Mouse (Mus musculus): Measurements from ENCODE around the gene Sema3g. TPM values are rescaled to one million over a fixed set of nuclear protein-coding genes. Genes with fewer than 3 reads are reported as not detected.

Gene Sema3g
- polyA plus RNA-seq, 1 experiment: 38.8 TPM

GRCm38 (mm10) chr14:31251084-31251604, 33.5 kb downstream of the Sema3g start, which contains the start of the genes Phf7 and Bap1:
Gene Phf7 (minus strand): TSS chr14:31251317.
Gene Bap1 (plus strand): TSS chr14:31251450.
- peaks cover 4% of the 10 kb centered on the region; the same call in 1 of the 2 replicates for H3K36me3 ChIP-seq (ENCODE audit: control insufficient read depth, insufficient read depth, low read length)
- H3K4me3 ChIP-seq (ENCODE audit: insufficient read depth, low read depth, low read length): peak within 1 kb of the TSS; percentile 98
- H3K27me3 ChIP-seq (replicated peaks; ENCODE audit: control insufficient read depth, insufficient read depth, low read length): no peaks in the 10 kb centered on the region
- DNase-seq: peak; percentile 96
- H3K27ac ChIP-seq (ENCODE audit: insufficient read depth, low read depth, low read length): peak within 1 kb of the TSS; percentile 99
- H3K4me1 ChIP-seq (ENCODE audit: control insufficient read depth, insufficient read depth, low read length): peaks cover 9% of the 10 kb centered on the region; the same call in 1 of the 2 replicates
- TF ChIP-seq POLR2A (IDR thresholded peaks at IDR 0.05; ENCODE audit: low read depth, low read length) (peak; percentile 56), CTCF (conservative IDR thresholded peaks at IDR 0.05; ENCODE audit: insufficient read depth, insufficient read length, low read depth, low read length) (no peak)
- under 1% methylated on average over 75 of the region's 75 CpGs for WGBS

GRCm38 (mm10) chr14:31251626-31252025, 34.0 kb downstream of the Sema3g start:
- TF ChIP-seq CTCF (conservative IDR thresholded peaks at IDR 0.05; ENCODE audit: insufficient read depth, insufficient read length, low read depth, low read length) (no peak), POLR2A (IDR thresholded peaks at IDR 0.05; ENCODE audit: low read depth, low read length) (no peak)
- 1% methylated on average over 18 of the region's 18 CpGs for WGBS
- Histone ChIP-seq H3K27me3 (replicated peaks; ENCODE audit: control insufficient read depth, insufficient read depth, low read length) (no peaks in the 10 kb centered on the region), H3K4me1 (ENCODE audit: control insufficient read depth, insufficient read depth, low read length) (peaks cover 9% of the 10 kb centered on the region; the same call in 1 of the 2 replicates), H3K27ac (ENCODE audit: insufficient read depth, low read depth, low read length) (peak overlapping the region; percentile 74), H3K4me3 (ENCODE audit: insufficient read depth, low read depth, low read length) (peak overlapping the region; percentile 98), H3K36me3 (ENCODE audit: control insufficient read depth, insufficient read depth, low read length) (peaks cover 4% of the 10 kb centered on the region; the same call in 1 of the 2 replicates)
- DNase-seq: no peak

GRCm38 (mm10) chr14:31252091-31252490, 34.4 kb downstream of the Sema3g start:
- 78% methylated on average over 5 of the region's 5 CpGs for WGBS
- no peak for DNase-seq
- H3K4me3 ChIP-seq (ENCODE audit: insufficient read depth, low read depth, low read length): peak overlapping the region; percentile 98
- H3K4me1 ChIP-seq (ENCODE audit: control insufficient read depth, insufficient read depth, low read length): peaks cover 9% of the 10 kb centered on the region; the same call in 1 of the 2 replicates
- peaks cover 4% of the 10 kb centered on the region; the same call in 1 of the 2 replicates for H3K36me3 ChIP-seq (ENCODE audit: control insufficient read depth, insufficient read depth, low read length)
- TF ChIP-seq POLR2A (IDR thresholded peaks at IDR 0.05; ENCODE audit: low read depth, low read length) (no peak), CTCF (conservative IDR thresholded peaks at IDR 0.05; ENCODE audit: insufficient read depth, insufficient read length, low read depth, low read length) (no peak)
- H3K27ac ChIP-seq (ENCODE audit: insufficient read depth, low read depth, low read length): no peak overlapping the region
- no peaks in the 10 kb centered on the region for H3K27me3 ChIP-seq (replicated peaks; ENCODE audit: control insufficient read depth, insufficient read depth, low read length)

- TF ChIP-seq CTCF (conservative IDR thresholded peaks at IDR 0.05; ENCODE audit: insufficient read depth, insufficient read length, low read depth, low read length) (no peak), POLR2A (IDR thresholded peaks at IDR 0.05; ENCODE audit: low read depth, low read length) (no peak)
- Histone ChIP-seq H3K4me1 (ENCODE audit: control insufficient read depth, insufficient read depth, low read length) (peaks cover 12% of the 10 kb centered on the region; the same call in 1 of the 2 replicates), H3K27ac (ENCODE audit: insufficient read depth, low read depth, low read length) (peak overlapping the region; percentile 24), H3K36me3 (ENCODE audit: control insufficient read depth, insufficient read depth, low read length) (peaks cover 4% of the 10 kb centered on the region; the same call in 1 of the 2 replicates), H3K4me3 (ENCODE audit: insufficient read depth, low read depth, low read length) (no peak overlapping the region), H3K27me3 (replicated peaks; ENCODE audit: control insufficient read depth, insufficient read depth, low read length) (no peaks in the 10 kb centered on the region)
- 67% methylated on average over 14 of the region's 14 CpGs for WGBS
- DNase-seq: peak; percentile 85
These were observed 40.9 kb downstream of the Sema3g start for GRCm38 (mm10) chr14:31258476-31259050.

GRCm38 (mm10) chr14:31260374-31260773, 42.7 kb downstream of the Sema3g start:
- H3K27ac ChIP-seq (ENCODE audit: insufficient read depth, low read depth, low read length): no peak overlapping the region
- DNase-seq: no peak
- WGBS: 95% methylated on average over 4 of the region's 4 CpGs
- H3K4me1 ChIP-seq (ENCODE audit: control insufficient read depth, insufficient read depth, low read length): peaks cover 12% of the 10 kb centered on the region; the same call in 1 of the 2 replicates
- no peaks in the 10 kb centered on the region for H3K27me3 ChIP-seq (replicated peaks; ENCODE audit: control insufficient read depth, insufficient read depth, low read length)
- H3K4me3 ChIP-seq (ENCODE audit: insufficient read depth, low read depth, low read length): no peak overlapping the region
- peaks cover 1% of the 10 kb centered on the region; the same call in 1 of the 2 replicates for H3K36me3 ChIP-seq (ENCODE audit: control insufficient read depth, insufficient read depth, low read length)
- no peak for TF ChIP-seq POLR2A (IDR thresholded peaks at IDR 0.05; ENCODE audit: low read depth, low read length)
- no peak for TF ChIP-seq CTCF (conservative IDR thresholded peaks at IDR 0.05; ENCODE audit: insufficient read depth, insufficient read length, low read depth, low read length)

GRCm38 (mm10) chr14:31260932-31261331, 43.3 kb downstream of the Sema3g start:
- peaks cover 12% of the 10 kb centered on the region; the same call in 1 of the 2 replicates for H3K4me1 ChIP-seq (ENCODE audit: control insufficient read depth, insufficient read depth, low read length)
- 93% methylated on average over 9 of the region's 9 CpGs for WGBS
- TF ChIP-seq POLR2A (IDR thresholded peaks at IDR 0.05; ENCODE audit: low read depth, low read length) (no peak), CTCF (conservative IDR thresholded peaks at IDR 0.05; ENCODE audit: insufficient read depth, insufficient read length, low read depth, low read length) (no peak)
- no peak overlapping the region for H3K4me3 ChIP-seq (ENCODE audit: insufficient read depth, low read depth, low read length)
- no peak overlapping the region for H3K27ac ChIP-seq (ENCODE audit: insufficient read depth, low read depth, low read length)
- DNase-seq: no peak
- no peaks in the 10 kb centered on the region for H3K36me3 ChIP-seq (ENCODE audit: control insufficient read depth, insufficient read depth, low read length)
- H3K27me3 ChIP-seq (replicated peaks; ENCODE audit: control insufficient read depth, insufficient read depth, low read length): no peaks in the 10 kb centered on the region

- Histone ChIP-seq H3K4me1 (ENCODE audit: control insufficient read depth, insufficient read depth, low read length) (no peaks in the 10 kb centered on the region), H3K27me3 (replicated peaks; ENCODE audit: control insufficient read depth, insufficient read depth, low read length) (no peaks in the 10 kb centered on the region), H3K36me3 (ENCODE audit: control insufficient read depth, insufficient read depth, low read length) (no peaks in the 10 kb centered on the region), H3K27ac (ENCODE audit: insufficient read depth, low read depth, low read length) (no peak overlapping the region), H3K4me3 (ENCODE audit: insufficient read depth, low read depth, low read length) (no peak overlapping the region)
- no peak for TF ChIP-seq CTCF (conservative IDR thresholded peaks at IDR 0.05; ENCODE audit: insufficient read depth, insufficient read length, low read depth, low read length)
- TF ChIP-seq POLR2A (IDR thresholded peaks at IDR 0.05; ENCODE audit: low read depth, low read length): no peak
- DNase-seq: no peak
- 91% methylated on average over 11 of the region's 11 CpGs for WGBS
These were observed 50.0 kb downstream of the Sema3g start for GRCm38 (mm10) chr14:31267649-31268048.
